Mouse (Mus musculus) lung, adult 2 months (tissue): ENCODE results near the gene Lsm12.

ENCODE experiments used
- CTCF ChIP-seq: fragments of 200-500 bp; IDR thresholded peaks from 2 replicates; pipeline ENCODE4 v1.5.1; 2011; ENCODE audit warnings: mild to moderate bottlenecking, low read length, control low read depth; ENCODE audit not compliant: insufficient read depth
- POLR2A ChIP-seq: fragments of 200-500 bp; IDR thresholded peaks from 2 replicates; pipeline ENCODE4 v1.6.1; 2011; ENCODE audit warnings: low read depth, mild to moderate bottlenecking, control low read depth, low read length, borderline replicate concordance; ENCODE audit errors: extremely low read depth

DNA sequence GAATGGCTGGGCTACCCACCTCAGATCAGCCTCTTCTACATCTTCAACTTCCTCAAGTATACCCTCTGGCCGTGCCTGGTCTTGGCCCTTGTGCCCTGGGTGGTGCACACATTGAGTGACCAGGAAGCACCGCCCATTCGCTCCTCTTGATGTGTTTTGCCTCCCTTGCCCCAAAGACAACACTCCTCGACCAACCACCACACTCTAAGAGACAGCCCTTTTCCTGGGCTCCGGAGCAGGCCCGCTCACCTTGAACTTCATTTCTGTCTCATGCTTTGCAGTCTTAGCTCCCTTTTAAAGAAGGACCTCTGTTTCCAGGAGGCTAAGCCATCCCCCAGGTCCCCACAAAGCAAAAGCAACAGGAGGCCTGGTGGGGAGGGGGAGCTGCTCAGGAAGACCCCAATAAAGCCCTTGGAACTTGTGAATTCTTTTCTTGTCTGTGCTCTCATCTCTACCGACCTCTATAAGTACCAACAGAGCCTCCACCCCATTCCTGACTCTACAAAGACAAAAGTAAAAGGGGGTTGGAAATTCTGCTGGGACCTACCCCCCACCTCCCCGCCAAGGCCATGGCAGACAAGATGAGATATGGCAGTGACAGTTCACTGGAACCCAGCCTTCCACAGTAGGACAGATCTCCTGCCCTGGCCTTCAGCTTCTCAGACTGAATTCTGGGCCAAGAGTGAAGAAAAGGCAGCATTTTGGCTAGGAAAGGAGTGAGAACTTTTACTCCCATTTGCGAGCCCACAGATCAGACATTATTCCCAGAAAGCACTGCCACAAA lies 8.8 kb upstream of the Lsm12 start:
- TF ChIP-seq CTCF (no peak), POLR2A (no peak)
